Mouse (Mus musculus) neural tube, embryonic 11.5 days (tissue): ENCODE measurements at regions not wholly inside any gene's neighbourhood (a gene's known extent, or its start where the extent isn't known, plus 50 kb on each side); places are given as distances from the start of the nearest gene placed in this dataset.

Experiments used
- ATAC-seq: fragments of 200-750 bp; cut with Nextera tagmentation; 2 replicates; pipeline ENCODE4 v1.8.0; 2017; ENCODE audit warnings: moderate number of reproducible peaks, mild to moderate bottlenecking, moderate TSS enrichment, moderate library complexity; ENCODE audit not compliant: insufficient read depth, low FRiP score, low TSS enrichment
- DNase-seq: peaks from one replicate; pipeline ENCODE4 v3.0.0-alpha.2; 2015; ENCODE audit warnings: low spot score
- H3K27ac ChIP-seq: fragments of 300-500 bp; sonication (generic); 2 replicates; pipeline ENCODE4 v1.5.1; 2014; ENCODE audit warnings: low read depth, mild to moderate bottlenecking, low read length
- H3K27me3 ChIP-seq: fragments of 300-500 bp; sonication (generic); 2 replicates; pipeline ENCODE4 v1.6.1; 2014; ENCODE audit warnings: mild to moderate bottlenecking, low read length, mixed read lengths; ENCODE audit not compliant: control insufficient read depth, insufficient read depth
- H3K36me3 ChIP-seq: fragments of 300-500 bp; sonication (generic); 2 replicates; pipeline ENCODE4 v1.6.1; 2014; ENCODE audit warnings: mild to moderate bottlenecking, low read length, moderate library complexity, mixed read lengths; ENCODE audit not compliant: control insufficient read depth, insufficient read depth
- H3K4me1 ChIP-seq: fragments of 300-500 bp; sonication (generic); 2 replicates; pipeline ENCODE4 v1.6.1; 2014; ENCODE audit warnings: low read length, mixed read lengths; ENCODE audit not compliant: control insufficient read depth, insufficient read depth
- H3K4me2 ChIP-seq: fragments of 300-500 bp; sonication (generic); 2 replicates; pipeline ENCODE4 v1.6.1; 2014; ENCODE audit warnings: low read depth, mild to moderate bottlenecking, moderate library complexity
- H3K4me3 ChIP-seq: fragments of 300-500 bp; sonication (generic); 2 replicates; pipeline ENCODE4 v1.5.1; 2014; ENCODE audit warnings: low read depth, low read length
- H3K9ac ChIP-seq: fragments of 300-500 bp; sonication (generic); 2 replicates; pipeline ENCODE4 v1.6.1; 2014; ENCODE audit warnings: mild to moderate bottlenecking, low read length
- H3K9me3 ChIP-seq: fragments of 300-500 bp; sonication (generic); 2 replicates; pipeline ENCODE4 v1.6.1; 2016; ENCODE audit warnings: low read length; ENCODE audit not compliant: control insufficient read depth
- WGBS: fragments of 180-500 bp; shearing (Covaris S2); extraction: QIAGEN DNeasy Blood & Tissue Kit; methylation state at CpG from one replicate; pipeline ENCODE4 v1.1.7; 2014; 5-methylcytosine and 5-hydroxymethylcytosine counted together

DNA sequence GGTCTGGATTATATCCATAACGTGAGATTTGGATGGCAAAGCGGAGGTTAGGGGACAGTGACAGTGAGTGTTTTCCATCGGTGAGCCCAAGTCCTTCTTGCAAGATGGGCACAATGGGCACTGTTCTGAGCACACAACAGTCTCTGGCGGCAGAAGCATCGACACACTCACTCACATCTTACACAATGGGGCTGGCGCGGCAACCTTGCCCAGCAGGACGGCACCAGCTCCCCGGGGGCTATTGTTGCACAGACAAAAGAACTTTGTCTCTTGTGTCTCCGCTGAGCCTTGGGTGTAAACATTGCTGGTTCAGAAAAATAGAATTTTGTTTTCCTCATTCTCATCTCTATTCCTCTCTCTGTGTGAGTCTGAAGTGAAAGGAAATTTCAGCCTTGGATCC lies 53.6 kb upstream of the Cldn18 start:
- 0 out of 2 replicates have a peak, but pooled peaks cover 2% of the 10 kb centered on the region for H3K4me1 ChIP-seq
- no peak overlapping the region for H3K9ac ChIP-seq
- peak; percentile 14 for DNase-seq
- 7% methylated on average over 10 of the region's 10 CpGs for WGBS
- no peak for ATAC-seq
- H3K4me2 ChIP-seq: peak overlapping the region; percentile 28
- no peaks in the 10 kb centered on the region for H3K27me3 ChIP-seq
- H3K27ac ChIP-seq: no peak overlapping the region
- H3K4me3 ChIP-seq: no peak overlapping the region
- H3K9me3 ChIP-seq: no peaks in the 10 kb centered on the region
- no peaks in the 10 kb centered on the region for H3K36me3 ChIP-seq
